Mouse (Mus musculus) heart, postnatal 0 days (tissue): ENCODE measurements around the gene Rgs6.

ENCODE experiments used
- CTCF ChIP-seq: IDR thresholded peaks from 2 replicates; pipeline ENCODE4 v1.5.1; 2016; ENCODE audit warnings: antibody characterized with exemption, control low read depth, low read depth
- EP300 ChIP-seq: IDR thresholded peaks from 2 replicates; pipeline ENCODE4 v1.6.1; 2016; ENCODE audit warnings: antibody characterized with exemption, low read depth

GRCm38 (mm10) chr12:82616813-82617681, 29.0 kb downstream of the Rgs6 start:
- TF ChIP-seq CTCF (no peak; the same call in 1 of the 2 replicates), EP300 (no peak)
